Mouse (Mus musculus) liver, embryonic 14.5 days (tissue): ENCODE measurements around the gene Snapin.
A peak's percentile ranks its signal among the peaks of the same experiment; 100 is the strongest.

Source experiments
- CTCF ChIP-seq: IDR thresholded peaks from 2 replicates; pipeline ENCODE4 v1.5.1; 2016; ENCODE audit warnings: antibody characterized with exemption, low read depth, control low read depth
- EP300 ChIP-seq: IDR thresholded peaks from 2 replicates; pipeline ENCODE4 v1.6.1; 2016; ENCODE audit warnings: antibody characterized with exemption, low read depth

- peak; percentile 54 for TF ChIP-seq EP300
- TF ChIP-seq CTCF, result peak; percentile 73
Observed at GRCm38 (mm10) chr3:90475831-90476611, 14.8 kb downstream of the Snapin start, which contains the start of gene Ilf2.
